Mouse (Mus musculus) limb, embryonic 14.5 days (tissue): Measurements from ENCODE around the gene Setd7. TPM values are rescaled to one million over a fixed set of nuclear protein-coding genes. Genes with fewer than 3 reads are reported as not detected.

Experiments
- ATAC-seq: fragments of 200-750 bp; cut with Nextera tagmentation; 2 replicates; pipeline ENCODE4 v1.8.0; 2017; ENCODE audit warnings: low read depth, moderate number of reproducible peaks, moderate TSS enrichment; ENCODE audit not compliant: low FRiP score
- DNase-seq: peaks from one replicate; pipeline ENCODE4 v3.0.0-alpha.2; 2015; ENCODE audit warnings: low spot score
- H3K27ac ChIP-seq: fragments of 300-500 bp; sonication (generic); replicated peaks from 2 replicates; pipeline ENCODE4 v1.5.1; 2014; ENCODE audit warnings: low read depth, mild to moderate bottlenecking, low read length, moderate library complexity, mixed read lengths
- H3K27me3 ChIP-seq: fragments of 300-500 bp; sonication (generic); 2 replicates; pipeline ENCODE4 v1.6.1; 2014; ENCODE audit warnings: low read length, mixed read lengths; ENCODE audit not compliant: control insufficient read depth, insufficient read depth
- H3K36me3 ChIP-seq: fragments of 300-500 bp; sonication (generic); 2 replicates; pipeline ENCODE4 v1.6.1; 2014; ENCODE audit warnings: mild to moderate bottlenecking, low read length, moderate library complexity, mixed read lengths; ENCODE audit not compliant: control insufficient read depth, insufficient read depth
- H3K4me1 ChIP-seq: fragments of 300-500 bp; sonication (generic); 2 replicates; pipeline ENCODE4 v1.6.1; 2014; ENCODE audit warnings: antibody characterized with exemption, low read length, mixed read lengths; ENCODE audit not compliant: control insufficient read depth, insufficient read depth
- H3K4me2 ChIP-seq: fragments of 300-500 bp; sonication (generic); replicated peaks from 2 replicates; pipeline ENCODE4 v1.6.1; 2014; ENCODE audit warnings: low read depth, mild to moderate bottlenecking, low read length, moderate library complexity; ENCODE audit not compliant: severe bottlenecking
- H3K4me3 ChIP-seq: fragments of 300-500 bp; sonication (generic); replicated peaks from 2 replicates; pipeline ENCODE4 v1.5.1; 2014; ENCODE audit warnings: low read length
- H3K9ac ChIP-seq: fragments of 300-500 bp; sonication (generic); 2 replicates; pipeline ENCODE4 v1.6.1; 2014; ENCODE audit warnings: mild to moderate bottlenecking, low read depth, low read length, moderate library complexity; ENCODE audit not compliant: severe bottlenecking
- H3K9me3 ChIP-seq: fragments of 300-500 bp; sonication (generic); 2 replicates; pipeline ENCODE4 v1.6.1; 2016; ENCODE audit warnings: low read length; ENCODE audit not compliant: control insufficient read depth
- POLR2A ChIP-seq: fragments of 200-500 bp; IDR thresholded peaks from 2 replicates; pipeline ENCODE4 v1.8.0; 2012; ENCODE audit warnings: inconsistent platforms, mild to moderate bottlenecking, moderate library complexity, borderline replicate concordance; ENCODE audit not compliant: insufficient read depth, insufficient read length; ENCODE audit errors: extremely low read depth
- WGBS: fragments of 180-500 bp; shearing (Covaris S2); extraction: QIAGEN DNeasy Blood & Tissue Kit; methylation state at CpG from one replicate; pipeline ENCODE4 v1.1.7; 2014; 5-methylcytosine and 5-hydroxymethylcytosine counted together
- polyA plus RNA-seq, 2 experiments: library from polyadenylated mRNA; depleted of rRNA in 1 of 2; stranded (reverse) in 1 of 2; unstranded in 1 of 2; fragments of >200 nt; fragmentation: Nextera tagmentation in 1 of 2; extraction: Ambion mirVana in 1 of 2; gene quantifications; 2 replicates each; pipeline versions ENCODE4 v1.2.1 to v1.2.3; 2012 to 2014

The Setd7 gene
- polyA plus RNA-seq, 2 experiments: 6.1 to 19.6 TPM

DNA sequence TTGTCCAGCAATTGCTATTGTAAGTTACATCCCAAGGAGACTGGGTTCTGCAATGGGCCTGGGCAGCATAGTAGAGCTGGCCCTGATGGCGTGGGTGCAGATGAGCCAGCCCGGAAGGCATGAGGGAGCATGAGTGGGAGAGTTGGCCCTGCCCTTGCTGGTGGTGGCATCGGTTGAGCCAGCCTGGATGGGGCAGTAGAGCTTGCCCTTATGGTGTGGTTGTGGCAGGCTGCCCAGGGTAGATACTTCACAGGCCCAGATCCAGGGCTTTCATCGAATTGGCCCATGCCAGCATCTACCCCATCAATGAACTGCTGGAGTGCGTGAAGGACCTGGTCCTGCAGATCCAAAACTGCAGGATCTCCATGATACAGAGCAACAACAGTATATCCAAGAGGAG, 48.7 kb downstream of the Setd7 start:
- H3K27ac ChIP-seq: no peak overlapping the region
- H3K4me3 ChIP-seq: no peak overlapping the region
- no peak for DNase-seq
- H3K36me3 ChIP-seq: no peaks in the 10 kb centered on the region
- H3K27me3 ChIP-seq: no peaks in the 10 kb centered on the region
- no peak for ATAC-seq
- no peak overlapping the region for H3K9ac ChIP-seq
- no peaks in the 10 kb centered on the region for H3K4me1 ChIP-seq
- WGBS: 95% methylated on average over 5 of the region's 5 CpGs
- no peak for TF ChIP-seq POLR2A
- H3K4me2 ChIP-seq: no peak overlapping the region
- no peaks in the 10 kb centered on the region for H3K9me3 ChIP-seq

DNA sequence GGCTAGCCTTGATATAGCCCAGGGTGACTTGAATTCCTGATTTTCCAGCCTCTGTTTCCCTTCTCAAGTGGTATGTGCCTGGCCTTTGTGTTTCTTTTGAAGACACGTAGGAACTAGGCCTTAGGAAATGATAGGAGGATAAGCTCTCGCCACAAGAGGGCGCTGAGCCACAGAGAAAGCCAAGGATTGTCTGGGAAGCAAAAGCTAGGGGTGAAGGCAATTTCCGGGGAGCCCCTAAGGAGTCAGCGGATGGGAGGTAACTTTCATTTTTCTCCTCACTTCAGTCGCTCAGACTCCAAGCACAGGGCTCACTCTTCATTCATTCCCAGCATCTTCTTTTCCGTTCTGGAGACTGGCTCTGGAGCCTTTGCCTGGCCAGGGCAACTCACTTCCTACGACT, 49.8 kb downstream of the Setd7 start:
- no peaks in the 10 kb centered on the region for H3K27me3 ChIP-seq
- no peak overlapping the region for H3K9ac ChIP-seq
- no peak; the same call in 1 of the 2 replicates for ATAC-seq
- H3K4me1 ChIP-seq: no peaks in the 10 kb centered on the region
- H3K4me3 ChIP-seq: no peak overlapping the region
- 25% methylated on average over 8 of the region's 8 CpGs for WGBS
- DNase-seq: peak; percentile 78
- H3K36me3 ChIP-seq: no peaks in the 10 kb centered on the region
- no peaks in the 10 kb centered on the region for H3K9me3 ChIP-seq
- no peak for TF ChIP-seq POLR2A
- peak overlapping the region; percentile 23; the same call in 1 of the 2 replicates for H3K4me2 ChIP-seq
- H3K27ac ChIP-seq: no peak overlapping the region

DNA sequence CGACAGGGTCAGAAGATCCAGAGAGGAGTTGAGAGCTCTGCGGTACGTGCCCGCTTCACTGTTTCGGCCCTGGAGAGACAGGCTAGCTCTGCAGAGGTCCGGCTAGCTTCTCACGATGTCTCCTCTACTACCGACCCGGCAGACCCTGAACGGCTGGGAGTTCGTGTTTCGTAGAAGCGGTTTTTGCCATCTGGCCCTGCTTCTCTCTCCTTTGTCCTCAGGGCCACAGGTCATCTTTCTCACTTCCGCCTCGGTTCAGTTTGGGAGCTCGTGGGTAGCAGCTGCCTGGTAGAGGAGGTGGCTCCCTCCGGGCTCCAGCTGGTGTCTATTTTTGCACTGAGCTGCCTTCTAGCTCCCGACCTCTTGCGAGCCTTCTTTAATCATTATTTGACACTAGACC, 55.2 kb downstream of the Setd7 start:
- no peaks in the 10 kb centered on the region for H3K4me1 ChIP-seq
- no peak for DNase-seq
- no peak overlapping the region for H3K27ac ChIP-seq
- no peaks in the 10 kb centered on the region for H3K36me3 ChIP-seq
- 71% methylated on average over 19 of the region's 19 CpGs for whole genome bisulfite sequencing
- H3K4me3 ChIP-seq: no peak overlapping the region
- no peak overlapping the region for H3K9ac ChIP-seq
- no peak overlapping the region for H3K4me2 ChIP-seq
- no peaks in the 10 kb centered on the region for H3K27me3 ChIP-seq
- ATAC-seq: peak; percentile 50; the same call in 1 of the 2 replicates
- no peaks in the 10 kb centered on the region for H3K9me3 ChIP-seq
- no peak for TF ChIP-seq POLR2A

DNA sequence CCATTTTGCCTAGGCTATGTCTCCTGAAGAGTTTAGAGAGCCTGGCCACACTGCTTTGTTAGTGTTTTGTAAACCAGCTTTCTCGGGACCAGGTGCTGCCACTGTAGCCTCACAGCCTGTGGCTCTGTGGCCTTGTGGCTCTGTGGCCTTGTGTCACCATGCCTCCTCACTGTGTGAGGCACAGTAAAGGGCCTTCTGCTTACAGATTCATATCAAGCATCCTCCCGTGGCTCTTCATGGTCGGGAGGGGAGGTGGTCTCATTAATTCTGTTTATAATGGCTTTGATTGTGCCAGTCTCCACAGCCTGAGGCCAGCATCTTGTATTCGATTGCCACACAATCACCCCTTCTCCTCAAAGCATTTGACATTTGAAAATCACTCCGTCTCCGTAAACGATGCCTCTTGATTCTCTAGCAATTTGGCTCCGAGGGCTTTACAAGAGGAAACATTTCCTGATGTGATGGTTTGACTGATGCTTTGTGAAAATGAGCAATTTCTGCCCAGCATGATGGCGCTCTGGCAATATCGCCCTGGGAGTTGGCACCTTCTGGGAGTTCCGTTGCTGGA, 56.2 kb downstream of the Setd7 start:
- DNase-seq: no peak

DNA sequence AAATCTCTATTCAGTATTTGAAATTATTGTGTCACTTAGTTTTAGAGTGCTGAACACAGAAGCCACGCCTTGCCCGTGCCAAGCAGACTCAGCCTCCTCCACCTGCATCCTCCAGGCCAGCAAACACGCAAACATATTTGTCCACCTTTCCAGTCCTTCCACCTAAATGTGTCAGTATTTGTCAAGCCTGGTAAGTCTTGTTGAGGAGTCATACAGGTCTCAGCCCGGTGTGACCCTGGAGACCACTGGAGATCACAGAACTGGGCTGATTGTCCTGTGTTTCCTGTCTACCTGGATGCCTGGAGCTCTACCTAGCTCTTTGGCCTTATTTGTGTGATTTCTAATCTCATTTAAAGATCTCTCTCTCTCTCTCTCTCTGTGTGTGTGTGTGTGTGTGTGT, 60.8 kb downstream of the Setd7 start:
- no peak overlapping the region for H3K27ac ChIP-seq
- no peak for DNase-seq
- no peaks in the 10 kb centered on the region for H3K4me1 ChIP-seq
- no peak overlapping the region for H3K9ac ChIP-seq
- no peaks in the 10 kb centered on the region for H3K27me3 ChIP-seq
- 89% methylated on average over 4 of the region's 4 CpGs for WGBS
- H3K36me3 ChIP-seq: peaks cover 10% of the 10 kb centered on the region; the same call in 1 of the 2 replicates
- H3K4me2 ChIP-seq: no peak overlapping the region
- TF ChIP-seq POLR2A: no peak
- ATAC-seq: no peak
- no peak overlapping the region for H3K4me3 ChIP-seq
- no peaks in the 10 kb centered on the region for H3K9me3 ChIP-seq

More for the DNA sequence above, 56.2 kb downstream of the Setd7 start:
- no peak for TF ChIP-seq POLR2A
- no peaks in the 10 kb centered on the region for H3K36me3 ChIP-seq
- no peak overlapping the region for H3K4me2 ChIP-seq
- no peaks in the 10 kb centered on the region for H3K4me1 ChIP-seq
- H3K4me3 ChIP-seq: no peak overlapping the region
- H3K27ac ChIP-seq: no peak overlapping the region
- no peaks in the 10 kb centered on the region for H3K9me3 ChIP-seq
- WGBS: 71% methylated on average over 11 of the region's 11 CpGs
- no peak overlapping the region for H3K9ac ChIP-seq
- no peak for ATAC-seq
- no peaks in the 10 kb centered on the region for H3K27me3 ChIP-seq
